ENCODE assay signal across 9 mouse cellular contexts in genomic region chr3:88551586-88551985, GRCm38 (mm10). TPM values are rescaled to one million over a fixed set of nuclear protein-coding genes. Genes with fewer than 3 reads are reported as not detected.
DNase-seq lines count a peak whose midpoint lies in the region; ATAC-seq and TF ChIP-seq lines count a peak whose summit lies in the region.
"Had no signal": no experiment of that assay in that cellular context is flagged by ENCODE, and none has a peak within 500 bp of the region (broad histone marks: within the 10 kb centered on the region; RNA-seq: fewer than 3 reads in every experiment).

No protein-coding gene starts in this region.

- no peak for ATAC-seq in heart, postnatal 0 days (ENCODE audit: insufficient read depth, low read depth)
- no peak for ATAC-seq in embryonic facial prominence, embryonic 14.5 days (ENCODE audit: low read depth)
- ATAC-seq in kidney, postnatal 0 days (replicated peaks; ENCODE audit: low FRiP score, low read depth): no peak
- ATAC-seq in midbrain, embryonic 16.5 days: no peak

- H3K9ac ChIP-seq in heart, postnatal 0 days (replicated peaks; ENCODE audit: low read depth, low read length): peak overlapping the region; percentile 48; the same call in 1 of the 2 replicates
- peak overlapping the region; percentile 88; the same call in 1 of the 2 replicates for H3K9ac ChIP-seq in embryonic facial prominence, embryonic 14.5 days (ENCODE audit: low read depth, low read length)
- no peak overlapping the region for H3K9ac ChIP-seq in kidney, postnatal 0 days (ENCODE audit: low read depth, low read length)
- no peak overlapping the region for H3K9ac ChIP-seq in midbrain, embryonic 16.5 days (ENCODE audit: low read depth, low read length)

- no peak overlapping the region; the same call in 1 of the 2 replicates for H3K27ac ChIP-seq in heart, postnatal 0 days (ENCODE audit: low read depth)
- H3K27ac ChIP-seq in embryonic facial prominence, embryonic 14.5 days (replicated peaks; ENCODE audit: low read depth, low read length): no peak overlapping the region
- H3K27ac ChIP-seq in kidney, postnatal 0 days: peak overlapping the region; percentile 96; the same call in 1 of the 2 replicates
- H3K27ac ChIP-seq in midbrain, embryonic 16.5 days (ENCODE audit: low read length): no peak overlapping the region

- peaks cover 9% of the 10 kb centered on the region for H3K36me3 ChIP-seq in heart, postnatal 0 days (replicated peaks; ENCODE audit: control insufficient read depth, insufficient read depth, low read length)
- H3K36me3 ChIP-seq in embryonic facial prominence, embryonic 14.5 days (ENCODE audit: control insufficient read depth, insufficient read depth, low read length): peaks cover 12% of the 10 kb centered on the region
- peaks cover 4% of the 10 kb centered on the region for H3K36me3 ChIP-seq in kidney, postnatal 0 days (ENCODE audit: insufficient read depth, low read length)
- H3K36me3 ChIP-seq in midbrain, embryonic 16.5 days (ENCODE audit: control insufficient read depth, insufficient read depth, low read length): peaks cover 2% of the 10 kb centered on the region

- peak overlapping the region; percentile 79 for H3K4me2 ChIP-seq in heart, postnatal 0 days (ENCODE audit: low read depth, low read length)
- peak overlapping the region; percentile 86 for H3K4me2 ChIP-seq in embryonic facial prominence, embryonic 14.5 days (ENCODE audit: low read depth, low read length)
- H3K4me2 ChIP-seq in kidney, postnatal 0 days (ENCODE audit: low read length): peak overlapping the region; percentile 88; the same call in 1 of the 2 replicates
- H3K4me2 ChIP-seq in midbrain, embryonic 16.5 days (ENCODE audit: low read length): peak overlapping the region; percentile 88; the same call in 1 of the 2 replicates

- 0 out of 2 replicates have a peak overlapping the region, but pooled peaks have one; percentile 74 for H3K4me3 ChIP-seq in heart, postnatal 0 days (ENCODE audit: low read depth, low read length)
- peak overlapping the region; percentile 89 for H3K4me3 ChIP-seq in embryonic facial prominence, embryonic 14.5 days (ENCODE audit: low read depth, low read length)
- 0 out of 2 replicates have a peak overlapping the region, but pooled peaks have one; percentile 90 for H3K4me3 ChIP-seq in kidney, postnatal 0 days (replicated peaks; ENCODE audit: low read depth, low read length)
- no peak overlapping the region; the same call in 1 of the 2 replicates for H3K4me3 ChIP-seq in midbrain, embryonic 16.5 days (ENCODE audit: low read depth, low read length)

- H3K4me1 ChIP-seq in heart, postnatal 0 days (ENCODE audit: control insufficient read depth, insufficient read depth): peaks cover 20% of the 10 kb centered on the region
- H3K4me1 ChIP-seq in embryonic facial prominence, embryonic 14.5 days (ENCODE audit: control insufficient read depth, insufficient read depth, low read length): peaks cover 13% of the 10 kb centered on the region
- peaks cover 20% of the 10 kb centered on the region for H3K4me1 ChIP-seq in kidney, postnatal 0 days (replicated peaks; ENCODE audit: insufficient read depth, low read length)
- H3K4me1 ChIP-seq in midbrain, embryonic 16.5 days (ENCODE audit: control insufficient read depth, insufficient read depth, low read length): peaks cover 26% of the 10 kb centered on the region

- TF ChIP-seq CTCF in heart, postnatal 0 days (IDR thresholded peaks at IDR 0.05; ENCODE audit: low read depth): no peak
- TF ChIP-seq CTCF in kidney, postnatal 0 days (IDR thresholded peaks at IDR 0.05; ENCODE audit: low read depth): no peak

- no peaks in the 10 kb centered on the region for H3K9me3 ChIP-seq in heart, postnatal 0 days (replicated peaks; ENCODE audit: control insufficient read depth, low read length)
- H3K9me3 ChIP-seq in embryonic facial prominence, embryonic 14.5 days (ENCODE audit: control insufficient read depth, low read length): no peaks in the 10 kb centered on the region
- no peaks in the 10 kb centered on the region for H3K9me3 ChIP-seq in kidney, postnatal 0 days (replicated peaks; ENCODE audit: low read length)
- H3K9me3 ChIP-seq in midbrain, embryonic 16.5 days (replicated peaks; ENCODE audit: control insufficient read depth, low read length, poor library complexity, severe bottlenecking): no peaks in the 10 kb centered on the region

- whole genome bisulfite sequencing in heart, postnatal 0 days: 76% methylated on average over 4 of the region's 4 CpGs
- 93% methylated on average over 4 of the region's 4 CpGs for WGBS in embryonic facial prominence, embryonic 14.5 days
- 77% methylated on average over 4 of the region's 4 CpGs for WGBS in kidney, postnatal 0 days
- 81% methylated on average over 4 of the region's 4 CpGs for WGBS in midbrain, embryonic 16.5 days

- no peak for DNase-seq in heart, postnatal 0 days (ENCODE audit: low spot score)
- DNase-seq in heart, adult 11 months: no peak
- no peak for DNase-seq in embryonic facial prominence, embryonic 14.5 days (ENCODE audit: low spot score)
- no peak for DNase-seq in kidney, postnatal 0 days (ENCODE audit: low spot score)
- no peak for DNase-seq in layer of hippocampus, adult 9-10 months (ENCODE audit: low spot score)
- no peak for DNase-seq in cerebellum, adult 9-10 months
- no peak for DNase-seq in cerebellum, adult 18-20 months
- DNase-seq: embryo, embryonic 11 days had no signal

- H3K27me3 ChIP-seq in heart, postnatal 0 days (ENCODE audit: control insufficient read depth, insufficient read depth, low read length): no peaks in the 10 kb centered on the region
- H3K27me3 ChIP-seq in embryonic facial prominence, embryonic 14.5 days (replicated peaks; ENCODE audit: control insufficient read depth, insufficient read depth, low read length): no peaks in the 10 kb centered on the region
- no peaks in the 10 kb centered on the region for H3K27me3 ChIP-seq in kidney, postnatal 0 days (ENCODE audit: insufficient read depth, low read length)
- H3K27me3 ChIP-seq in midbrain, embryonic 16.5 days (ENCODE audit: control insufficient read depth, insufficient read depth, low read depth, low read length): no peaks in the 10 kb centered on the region

- no peak for TF ChIP-seq EP300 in heart, postnatal 0 days (IDR thresholded peaks at IDR 0.05; ENCODE audit: low read depth)

RNA-seq across cellular contexts. Expression of gene Lamtor2, which starts 1.3 kb away (rescaled TPM):
- total RNA-seq in heart, postnatal 0 days (2014; rRNA removed; ENCODE audit: low replicate concordance): 3.6 and 34.6 TPM in 2 replicates
- 131 and 136 TPM in 2 replicates for polyA plus RNA-seq in heart, postnatal 0 days (2015; fragmentation: Nextera tagmentation; extraction: Ambion mirVana)
- 97.9 and 107 TPM in 2 replicates for polyA plus RNA-seq in embryonic facial prominence, embryonic 14.5 days (2014; fragmentation: Nextera tagmentation; extraction: Ambion mirVana)
- 164 and 173 TPM in 2 replicates for polyA plus RNA-seq in kidney, postnatal 0 days (2015; fragmentation: Nextera tagmentation; extraction: Ambion mirVana)
- polyA plus RNA-seq in midbrain, embryonic 16.5 days (2015; fragmentation: Nextera tagmentation; extraction: Ambion mirVana): 181 and 193 TPM in 2 replicates

RNA-seq across cellular contexts. Expression of gene Ubqln4, which starts 2.0 kb away (rescaled TPM):
- total RNA-seq in heart, postnatal 0 days (2014; rRNA removed; ENCODE audit: low replicate concordance): 74.9 and 82.4 TPM in 2 replicates
- polyA plus RNA-seq in heart, postnatal 0 days (2015; fragmentation: Nextera tagmentation; extraction: Ambion mirVana): 18.3 and 19.0 TPM in 2 replicates
- 46.3 and 50.0 TPM in 2 replicates for polyA plus RNA-seq in embryonic facial prominence, embryonic 14.5 days (2014; fragmentation: Nextera tagmentation; extraction: Ambion mirVana)
- 35.1 and 35.9 TPM in 2 replicates for polyA plus RNA-seq in kidney, postnatal 0 days (2015; fragmentation: Nextera tagmentation; extraction: Ambion mirVana)
- 39.8 and 41.3 TPM in 2 replicates for polyA plus RNA-seq in midbrain, embryonic 16.5 days (2015; fragmentation: Nextera tagmentation; extraction: Ambion mirVana)

RNA-seq across cellular contexts. Expression of gene Rab25, which starts 3.5 kb away (rescaled TPM):
- total RNA-seq in heart, postnatal 0 days (2014; rRNA removed; ENCODE audit: low replicate concordance): 0.39 and 2.5 TPM in 2 replicates
- 0.16 TPM in 1 of 2 replicates, not detected in the other for polyA plus RNA-seq in heart, postnatal 0 days (2015; fragmentation: Nextera tagmentation; extraction: Ambion mirVana)
- 33.8 and 38.0 TPM in 2 replicates for polyA plus RNA-seq in embryonic facial prominence, embryonic 14.5 days (2014; fragmentation: Nextera tagmentation; extraction: Ambion mirVana)
- 27.4 and 28.9 TPM in 2 replicates for polyA plus RNA-seq in kidney, postnatal 0 days (2015; fragmentation: Nextera tagmentation; extraction: Ambion mirVana)
- polyA plus RNA-seq in midbrain, embryonic 16.5 days (2015; fragmentation: Nextera tagmentation; extraction: Ambion mirVana): 0.69 TPM in 1 of 2 replicates, not detected in the other

RNA-seq across cellular contexts. Expression of gene Mex3a, which starts 19.4 kb away (rescaled TPM):
- 6.0 and 9.7 TPM in 2 replicates for total RNA-seq in heart, postnatal 0 days (2014; rRNA removed; ENCODE audit: low replicate concordance)
- 2.6 and 2.7 TPM in 2 replicates for polyA plus RNA-seq in heart, postnatal 0 days (2015; fragmentation: Nextera tagmentation; extraction: Ambion mirVana)
- 21.5 and 24.7 TPM in 2 replicates for polyA plus RNA-seq in embryonic facial prominence, embryonic 14.5 days (2014; fragmentation: Nextera tagmentation; extraction: Ambion mirVana)
- 12.5 and 13.8 TPM in 2 replicates for polyA plus RNA-seq in kidney, postnatal 0 days (2015; fragmentation: Nextera tagmentation; extraction: Ambion mirVana)
- polyA plus RNA-seq in midbrain, embryonic 16.5 days (2015; fragmentation: Nextera tagmentation; extraction: Ambion mirVana): 28.6 and 33.0 TPM in 2 replicates

RNA-seq across cellular contexts. Expression of gene Ssr2, which starts 24.1 kb away (rescaled TPM):
- total RNA-seq in heart, postnatal 0 days (2014; rRNA removed; ENCODE audit: low replicate concordance): 246 and 286 TPM in 2 replicates
- polyA plus RNA-seq in heart, postnatal 0 days (2015; fragmentation: Nextera tagmentation; extraction: Ambion mirVana): 144 and 146 TPM in 2 replicates
- 289 and 337 TPM in 2 replicates for polyA plus RNA-seq in embryonic facial prominence, embryonic 14.5 days (2014; fragmentation: Nextera tagmentation; extraction: Ambion mirVana)
- polyA plus RNA-seq in kidney, postnatal 0 days (2015; fragmentation: Nextera tagmentation; extraction: Ambion mirVana): 294 and 311 TPM in 2 replicates
- 127 and 144 TPM in 2 replicates for polyA plus RNA-seq in midbrain, embryonic 16.5 days (2015; fragmentation: Nextera tagmentation; extraction: Ambion mirVana)

Comparison
In these comparisons a context has a peak if more than half of its experiments do, and no peak if none do; other contexts are left out.
1. H3K9ac ChIP-seq: peak in heart, postnatal 0 days (single experiment) and embryonic facial prominence, embryonic 14.5 days (single experiment); none in kidney, postnatal 0 days (single experiment) and midbrain, embryonic 16.5 days (single experiment).
2. RNA of gene Rab25, which starts 3.5 kb away (polyA plus RNA-seq): 33.8 to 38.0 TPM in embryonic facial prominence, embryonic 14.5 days and 27.4 to 28.9 TPM in kidney, postnatal 0 days; 0.69 TPM in midbrain, embryonic 16.5 days and 0.16 TPM in heart, postnatal 0 days; every median in the first group is over 10 times any median in the second.
3. Peak in every context shown above with its lines, with median percentiles within 50 percentile points of each other: H3K4me2 ChIP-seq.